Mouse (Mus musculus): Measurements from ENCODE around the gene Foxp1. TPM values are rescaled to one million over a fixed set of nuclear protein-coding genes. Genes with fewer than 3 reads are reported as not detected.

Gene Foxp1
- polyA plus RNA-seq, 1 experiment = 162 TPM

- Histone ChIP-seq H3K27ac (ENCODE audit: insufficient read depth, low read length) (no peak overlapping the region), H3K4me3 (ENCODE audit: extremely low read depth, insufficient read depth, insufficient read length) (no peak overlapping the region), H3K4me1 (ENCODE audit: control insufficient read depth, insufficient read depth, insufficient read length) (peaks cover 4% of the 10 kb centered on the region), H3K27me3 (ENCODE audit: control insufficient read depth, insufficient read depth, low read length) (no peaks in the 10 kb centered on the region), H3K36me3 (ENCODE audit: control insufficient read depth, insufficient read depth, low read length) (no peaks in the 10 kb centered on the region)
- WGBS = 86% methylated on average over 6 of the region's 6 CpGs
- DNase-seq (ENCODE audit: low read depth in 1 of 2, low spot score in 2 of 2) = no peak
- TF ChIP-seq POLR2A (IDR thresholded peaks at IDR 0.05; ENCODE audit: low read depth, low read length) (no peak), CTCF (IDR thresholded peaks at IDR 0.05; ENCODE audit: extremely low read depth, insufficient read depth, insufficient read length, insufficient replicate concordance) (no peak)
Observed at GRCm38 (mm10) chr6:99545437-99545836, 22.9 kb upstream of the Foxp1 start.

GRCm38 (mm10) chr6:99541105-99541504, 18.6 kb upstream of the Foxp1 start:
- no peak for TF ChIP-seq POLR2A (IDR thresholded peaks at IDR 0.05; ENCODE audit: low read depth, low read length)
- TF ChIP-seq CTCF (IDR thresholded peaks at IDR 0.05; ENCODE audit: extremely low read depth, insufficient read depth, insufficient read length, insufficient replicate concordance) = no peak
- H3K27ac ChIP-seq (ENCODE audit: insufficient read depth, low read length) = no peak overlapping the region
- no peaks in the 10 kb centered on the region for H3K27me3 ChIP-seq (ENCODE audit: control insufficient read depth, insufficient read depth, low read length)
- H3K4me3 ChIP-seq (ENCODE audit: extremely low read depth, insufficient read depth, insufficient read length) = no peak overlapping the region
- peaks cover 4% of the 10 kb centered on the region for H3K4me1 ChIP-seq (ENCODE audit: control insufficient read depth, insufficient read depth, insufficient read length)
- no peak for DNase-seq (ENCODE audit: low read depth in 1 of 2, low spot score in 2 of 2)
- 86% methylated on average over 3 of the region's 3 CpGs for WGBS
- H3K36me3 ChIP-seq (ENCODE audit: control insufficient read depth, insufficient read depth, low read length) = no peaks in the 10 kb centered on the region

DNA sequence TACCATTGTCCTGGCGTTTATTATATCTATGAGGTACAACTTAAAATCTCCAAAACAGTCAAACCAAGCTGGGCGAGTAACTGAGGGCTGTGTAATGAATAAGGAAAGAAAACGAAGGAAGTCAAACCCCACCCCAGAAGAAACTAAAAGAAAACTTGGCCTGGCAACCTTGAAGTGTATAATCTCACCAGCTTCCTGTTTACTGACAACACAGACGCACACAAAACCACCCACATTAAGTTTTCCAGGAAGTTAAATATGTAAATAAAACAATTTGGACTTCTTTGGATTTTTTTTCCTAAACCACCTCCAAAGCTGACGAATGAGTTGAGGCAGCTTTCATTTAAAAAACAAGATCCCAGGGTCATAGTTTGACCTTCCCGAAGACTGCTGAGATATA, 18.1 kb upstream of the Foxp1 start:
- no peak for DNase-seq (ENCODE audit: low read depth in 1 of 2, low spot score in 2 of 2)
- WGBS = 76% methylated on average over 6 of the region's 6 CpGs
- no peaks in the 10 kb centered on the region for H3K36me3 ChIP-seq (ENCODE audit: control insufficient read depth, insufficient read depth, low read length)
- no peak overlapping the region for H3K27ac ChIP-seq (ENCODE audit: insufficient read depth, low read length)
- peaks cover 4% of the 10 kb centered on the region for H3K4me1 ChIP-seq (ENCODE audit: control insufficient read depth, insufficient read depth, insufficient read length)
- H3K4me3 ChIP-seq (ENCODE audit: extremely low read depth, insufficient read depth, insufficient read length) = no peak overlapping the region
- TF ChIP-seq CTCF (IDR thresholded peaks at IDR 0.05; ENCODE audit: extremely low read depth, insufficient read depth, insufficient read length, insufficient replicate concordance) = no peak
- TF ChIP-seq POLR2A (IDR thresholded peaks at IDR 0.05; ENCODE audit: low read depth, low read length) = no peak
- no peaks in the 10 kb centered on the region for H3K27me3 ChIP-seq (ENCODE audit: control insufficient read depth, insufficient read depth, low read length)

GRCm38 (mm10) chr6:99540146-99540545, 17.6 kb upstream of the Foxp1 start:
- Histone ChIP-seq H3K36me3 (ENCODE audit: control insufficient read depth, insufficient read depth, low read length) (no peaks in the 10 kb centered on the region), H3K4me1 (ENCODE audit: control insufficient read depth, insufficient read depth, insufficient read length) (peaks cover 4% of the 10 kb centered on the region), H3K27me3 (ENCODE audit: control insufficient read depth, insufficient read depth, low read length) (no peaks in the 10 kb centered on the region), H3K4me3 (ENCODE audit: extremely low read depth, insufficient read depth, insufficient read length) (no peak overlapping the region), H3K27ac (ENCODE audit: insufficient read depth, low read length) (no peak overlapping the region)
- TF ChIP-seq CTCF (IDR thresholded peaks at IDR 0.05; ENCODE audit: extremely low read depth, insufficient read depth, insufficient read length, insufficient replicate concordance) (no peak), POLR2A (IDR thresholded peaks at IDR 0.05; ENCODE audit: low read depth, low read length) (no peak)
- DNase-seq (ENCODE audit: low read depth in 1 of 2, low spot score in 2 of 2) = no peak
- 93% methylated on average over 5 of the region's 5 CpGs for whole genome bisulfite sequencing

DNA sequence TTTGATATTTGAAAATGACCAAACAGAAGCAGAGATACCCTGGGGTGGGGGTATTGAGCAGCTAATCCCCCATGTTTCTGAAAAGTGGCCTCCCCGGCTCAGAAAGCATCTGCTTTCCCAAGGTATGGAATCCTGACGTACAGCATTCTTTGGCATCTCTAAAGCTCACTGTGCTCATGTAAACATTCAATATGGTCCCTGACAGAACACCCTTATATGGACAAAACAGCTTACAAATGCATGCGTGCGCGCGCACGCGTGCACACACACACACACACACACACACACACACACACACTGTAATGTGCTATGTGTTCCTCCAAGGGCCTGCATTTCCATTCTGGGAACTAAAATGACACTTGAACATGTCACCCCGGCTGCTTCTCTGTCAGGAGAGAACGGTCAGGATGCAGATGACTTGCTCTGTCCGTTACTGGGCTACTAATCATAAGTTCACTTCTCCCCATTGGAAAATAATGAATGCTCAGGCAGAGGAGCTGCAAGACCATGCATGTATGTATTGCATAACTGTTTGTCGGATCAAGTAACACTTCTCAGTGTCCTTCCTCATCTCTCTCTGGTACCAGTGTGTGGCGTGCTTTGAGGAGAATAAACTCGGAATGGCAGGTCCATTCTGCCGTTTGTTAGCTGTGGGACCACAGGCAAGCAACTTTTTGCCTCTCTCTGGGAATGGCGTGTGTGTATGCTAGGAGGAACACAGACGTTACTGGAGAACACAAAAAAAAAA, 15.8 kb upstream of the Foxp1 start:
- H3K27me3 ChIP-seq (ENCODE audit: control insufficient read depth, insufficient read depth, low read length) = no peaks in the 10 kb centered on the region
- 94% methylated on average over 17 of the region's 17 CpGs for WGBS
- no peak overlapping the region for H3K4me3 ChIP-seq (ENCODE audit: extremely low read depth, insufficient read depth, insufficient read length)
- H3K36me3 ChIP-seq (ENCODE audit: control insufficient read depth, insufficient read depth, low read length) = no peaks in the 10 kb centered on the region
- TF ChIP-seq POLR2A (IDR thresholded peaks at IDR 0.05; ENCODE audit: low read depth, low read length) (no peak), CTCF (IDR thresholded peaks at IDR 0.05; ENCODE audit: extremely low read depth, insufficient read depth, insufficient read length, insufficient replicate concordance) (no peak)
- no peak for DNase-seq (ENCODE audit: low read depth in 1 of 2, low spot score in 2 of 2)
- H3K27ac ChIP-seq (ENCODE audit: insufficient read depth, low read length) = no peak overlapping the region
- no peaks in the 10 kb centered on the region for H3K4me1 ChIP-seq (ENCODE audit: control insufficient read depth, insufficient read depth, insufficient read length)

DNA sequence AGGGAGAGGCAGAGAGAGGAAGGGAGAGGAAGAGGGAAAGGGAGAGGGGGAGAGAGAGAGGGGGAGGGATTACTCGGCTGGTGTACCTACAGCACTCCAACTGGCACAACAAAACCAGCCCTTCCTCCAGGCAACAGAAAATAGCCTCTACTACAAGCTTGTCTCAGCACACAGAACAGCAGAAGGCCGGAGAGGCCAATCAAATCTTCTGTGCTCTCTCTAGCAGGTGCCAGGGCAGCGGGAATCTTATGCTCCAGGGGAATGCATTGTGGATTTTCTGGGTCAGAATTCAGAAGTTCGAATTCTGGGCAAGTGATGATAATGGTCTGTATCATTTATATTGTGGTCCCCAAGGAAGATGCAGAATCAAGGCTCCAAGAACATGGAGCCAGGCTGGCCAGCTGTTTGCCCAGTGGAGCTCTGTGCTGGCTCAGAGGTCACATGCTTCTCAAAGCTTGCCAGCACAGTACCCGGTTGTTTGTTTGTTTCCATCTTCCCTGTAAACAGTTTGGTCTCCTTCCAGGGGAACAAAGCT, 11.8 kb upstream of the Foxp1 start:
- WGBS = 84% methylated on average over 5 of the region's 5 CpGs
- H3K27ac ChIP-seq (ENCODE audit: insufficient read depth, low read length) = no peak overlapping the region
- TF ChIP-seq POLR2A (IDR thresholded peaks at IDR 0.05; ENCODE audit: low read depth, low read length) = no peak
- H3K27me3 ChIP-seq (ENCODE audit: control insufficient read depth, insufficient read depth, low read length) = no peaks in the 10 kb centered on the region
- no peaks in the 10 kb centered on the region for H3K36me3 ChIP-seq (ENCODE audit: control insufficient read depth, insufficient read depth, low read length)
- DNase-seq (ENCODE audit: low read depth in 1 of 2, low spot score in 2 of 2) = no peak
- no peak overlapping the region for H3K4me3 ChIP-seq (ENCODE audit: extremely low read depth, insufficient read depth, insufficient read length)
- no peaks in the 10 kb centered on the region for H3K4me1 ChIP-seq (ENCODE audit: control insufficient read depth, insufficient read depth, insufficient read length)

DNA sequence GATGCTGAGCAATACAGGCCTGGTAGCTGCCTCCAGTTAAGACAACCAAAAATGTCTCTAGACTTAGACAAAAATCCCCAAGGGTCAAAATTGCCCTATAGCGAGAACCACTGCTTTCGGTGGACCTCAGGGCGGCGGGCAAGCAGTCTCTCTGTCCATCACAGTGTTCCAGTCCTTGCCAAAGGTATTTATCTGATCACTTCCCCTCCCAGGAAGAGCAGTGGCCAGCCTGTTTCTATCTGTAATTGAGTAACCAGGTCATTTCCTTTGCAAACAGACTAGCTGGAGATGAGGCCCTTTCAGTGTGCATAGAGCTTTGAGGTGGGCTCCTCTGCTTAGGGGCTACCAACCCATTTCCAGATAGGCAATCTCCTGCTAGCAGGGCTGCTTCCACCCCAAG, 9.9 kb upstream of the Foxp1 start:
- Histone ChIP-seq H3K27ac (ENCODE audit: insufficient read depth, low read length) (no peak overlapping the region), H3K4me1 (ENCODE audit: control insufficient read depth, insufficient read depth, insufficient read length) (no peaks in the 10 kb centered on the region), H3K27me3 (ENCODE audit: control insufficient read depth, insufficient read depth, low read length) (no peaks in the 10 kb centered on the region), H3K4me3 (ENCODE audit: extremely low read depth, insufficient read depth, insufficient read length) (no peak overlapping the region), H3K36me3 (ENCODE audit: control insufficient read depth, insufficient read depth, low read length) (no peaks in the 10 kb centered on the region)
- WGBS = 94% methylated on average over 4 of the region's 4 CpGs
- no peak for TF ChIP-seq CTCF (IDR thresholded peaks at IDR 0.05; ENCODE audit: extremely low read depth, insufficient read depth, insufficient read length, insufficient replicate concordance)
- no peak for TF ChIP-seq POLR2A (IDR thresholded peaks at IDR 0.05; ENCODE audit: low read depth, low read length)
- no peak for DNase-seq (ENCODE audit: low read depth in 1 of 2, low spot score in 2 of 2)
